Mouse (Mus musculus) c-Kit-positive CD71-positive TER-119-negative erythroid progenitor cells, embryonic 14.5 days (primary cell): ENCODE measurements around the gene Alg9.

ENCODE experiments used
- DNase-seq: peaks from one replicate; pipeline ENCODE4 v3.0.0-alpha.2; 2013; ENCODE audit warnings: low read depth

The Alg9 gene

DNA sequence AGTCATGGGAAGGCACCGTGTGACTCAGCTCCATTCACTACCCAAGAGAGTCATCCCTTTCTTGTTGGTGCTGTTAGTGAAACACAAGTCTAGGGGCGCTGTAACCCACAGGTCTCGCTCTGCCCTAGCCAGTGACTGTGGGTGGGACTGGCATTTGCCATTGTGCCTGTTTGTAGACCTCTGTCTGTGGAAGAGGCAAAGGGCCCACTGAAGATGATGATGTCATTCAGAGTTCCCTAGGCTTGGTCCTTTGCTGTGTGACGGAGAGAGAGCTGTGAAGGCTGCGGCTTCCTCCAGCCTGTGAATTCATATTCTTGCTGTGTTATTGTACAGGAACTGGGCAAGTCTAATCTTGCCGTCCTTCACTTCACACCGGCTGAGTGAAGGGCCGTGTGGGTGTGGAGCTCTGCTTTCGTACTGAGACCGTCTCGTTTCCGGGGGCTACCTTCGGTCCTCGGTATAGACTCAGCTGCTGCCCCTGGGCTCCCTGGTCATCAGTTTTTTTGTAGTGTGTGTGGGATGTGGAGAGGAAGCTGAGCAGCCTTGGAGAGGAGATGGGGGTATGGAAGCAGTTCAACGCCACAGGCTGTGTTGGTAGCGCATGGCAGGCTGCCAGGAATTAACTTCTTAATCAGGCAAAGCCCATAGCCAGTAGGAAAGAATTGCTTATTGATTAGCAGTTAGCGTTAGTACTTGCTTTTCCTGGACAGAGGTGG lies 78.0 kb downstream of the Alg9 start:
- no peak for DNase-seq

DNA sequence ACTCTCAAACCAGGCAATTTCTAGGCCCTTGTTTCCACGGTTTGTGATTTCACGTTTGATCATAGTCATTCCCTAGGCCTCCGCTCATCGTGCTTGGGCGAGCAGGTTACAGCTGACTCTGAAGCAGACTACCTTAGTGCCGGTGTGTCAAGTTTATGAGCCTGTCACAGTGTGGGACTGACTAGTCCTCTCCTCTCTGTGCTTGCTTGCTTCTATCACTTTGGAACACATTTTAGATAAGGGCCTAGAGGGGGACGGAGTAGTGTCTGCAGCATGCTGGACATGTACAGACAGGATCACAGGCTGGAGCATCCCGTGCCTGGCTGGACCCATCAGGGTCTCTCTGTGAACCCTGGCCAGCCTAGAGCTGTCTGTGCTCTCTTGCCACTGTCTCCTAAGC lies 79.6 kb downstream of the Alg9 start:
- peak; percentile 54 for DNase-seq

GRCm38 (mm10) chr9:50855133-50855766 lies 80.4 kb downstream of the Alg9 start:
- DNase-seq = peak; percentile 69

- DNase-seq = no peak
Observed at GRCm38 (mm10) chr9:50855780-50856179, 81.0 kb downstream of the Alg9 start.

DNA sequence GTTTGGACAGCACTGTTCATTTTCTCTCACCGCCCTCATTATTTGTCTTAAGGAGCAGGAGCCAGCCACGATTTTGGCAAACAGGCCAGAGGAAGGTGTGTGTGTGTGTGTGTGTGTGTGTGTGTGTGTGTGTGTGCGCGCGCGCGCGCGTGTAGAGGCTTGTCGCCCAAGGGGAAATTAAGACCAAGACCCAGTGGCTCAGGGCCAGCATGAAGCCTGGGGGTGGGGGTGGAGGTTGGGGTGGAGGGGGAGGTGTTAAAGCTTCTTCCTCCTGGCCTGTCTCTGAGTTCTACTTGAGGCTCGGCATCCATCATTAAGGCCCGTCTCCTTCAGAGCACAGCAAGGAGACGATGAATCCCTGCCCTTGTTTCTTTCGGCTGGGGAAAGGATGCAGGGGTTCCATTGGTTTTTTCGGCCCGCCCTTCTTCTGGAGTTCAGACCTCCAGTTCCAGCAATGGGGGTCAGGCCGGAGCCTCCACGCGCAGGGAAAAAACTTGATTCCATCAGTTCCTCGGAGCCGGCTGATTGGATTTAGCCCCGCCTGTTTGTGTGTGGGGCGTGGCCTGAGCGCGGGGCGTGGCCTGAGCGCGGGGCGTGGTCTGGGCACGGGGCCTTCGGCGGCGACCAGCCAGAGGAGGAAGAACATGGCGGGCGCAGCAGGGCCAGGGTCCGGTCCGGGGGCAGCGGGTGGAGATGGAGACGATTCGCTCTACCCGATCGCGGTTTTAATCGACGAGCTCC lies 81.7 kb downstream of the Alg9 start:
- DNase-seq = peak; percentile 72

DNA sequence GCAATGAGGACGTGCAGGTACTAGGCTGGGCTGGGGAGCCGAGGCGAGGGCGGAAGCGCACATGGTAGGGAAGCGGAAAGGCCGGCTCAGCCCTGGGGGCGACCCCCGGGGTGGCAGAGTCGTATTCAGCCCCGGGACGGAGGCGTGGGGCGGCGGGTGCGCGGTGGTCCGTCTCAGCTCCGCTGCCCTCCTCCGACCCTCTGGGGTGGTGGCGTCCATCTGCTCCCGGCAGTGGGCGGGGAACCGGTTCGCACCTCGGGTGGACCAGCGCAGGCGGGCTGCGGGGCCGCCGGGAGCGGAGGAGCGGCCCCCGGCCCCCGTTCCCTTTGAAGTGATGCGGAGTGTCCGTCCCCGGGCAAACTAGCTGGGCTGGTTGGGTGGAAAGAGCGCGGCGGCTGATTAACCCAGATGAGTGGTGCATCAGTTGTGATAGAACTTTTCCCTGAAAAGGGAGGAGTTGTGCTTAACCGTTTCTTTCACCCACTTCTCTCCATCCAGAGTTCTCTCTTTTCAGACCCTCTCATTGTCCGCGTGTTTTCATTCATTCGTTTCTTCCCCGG lies 82.3 kb downstream of the Alg9 start:
- peak; percentile 56 for DNase-seq

DNA sequence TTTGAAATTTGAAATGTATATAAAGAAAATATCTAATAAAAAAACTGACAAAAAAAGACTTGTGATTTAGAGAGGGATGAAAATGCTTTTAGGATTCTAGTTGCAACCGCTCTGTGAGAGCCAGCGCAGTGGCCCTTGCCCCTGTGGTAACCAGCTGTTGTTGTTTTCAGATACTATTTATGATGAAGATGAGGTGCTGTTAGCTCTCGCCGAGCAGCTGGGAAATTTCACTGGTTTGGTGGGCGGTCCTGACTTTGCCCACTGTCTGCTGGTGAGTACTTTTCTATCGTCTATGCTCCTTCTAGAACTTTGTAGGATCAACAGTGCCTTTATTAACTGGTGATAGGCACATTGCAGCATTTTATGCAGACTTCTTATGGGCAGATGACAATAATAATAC lies 83.9 kb downstream of the Alg9 start:
- no peak for DNase-seq

DNA sequence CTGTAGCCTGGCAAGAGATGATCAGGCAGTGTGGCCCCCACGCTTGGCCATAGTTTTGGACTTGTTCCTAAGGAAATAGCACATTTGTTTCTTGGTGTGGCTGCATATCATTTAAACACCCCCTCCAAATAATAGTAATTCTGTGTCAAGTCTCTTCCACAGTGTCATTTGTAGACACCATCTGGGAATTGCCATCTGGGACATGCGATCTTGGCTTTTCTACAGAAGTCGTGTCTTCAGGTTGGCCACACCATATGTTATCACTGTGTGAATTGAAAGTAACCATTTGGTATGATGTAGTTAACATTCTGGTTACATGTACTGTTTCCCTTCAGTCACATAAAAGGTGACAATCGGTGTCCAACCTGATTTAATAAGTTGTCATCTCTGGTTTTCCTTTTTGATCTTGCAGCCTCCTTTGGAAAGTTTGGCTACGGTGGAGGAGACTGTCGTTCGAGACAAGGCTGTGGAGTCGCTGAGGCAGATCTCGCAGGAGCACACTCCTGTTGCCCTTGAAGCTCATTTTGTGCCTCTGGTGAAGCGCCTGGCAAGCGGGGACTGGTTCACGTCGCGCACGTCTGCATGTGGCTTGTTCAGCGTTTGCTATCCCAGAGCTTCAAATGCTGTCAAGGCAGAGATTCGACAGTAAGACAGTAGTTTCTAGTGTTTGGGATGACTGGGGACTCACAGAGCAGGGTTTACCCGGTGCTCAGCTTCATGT lies 86.5 kb downstream of the Alg9 start:
- DNase-seq = no peak

DNA sequence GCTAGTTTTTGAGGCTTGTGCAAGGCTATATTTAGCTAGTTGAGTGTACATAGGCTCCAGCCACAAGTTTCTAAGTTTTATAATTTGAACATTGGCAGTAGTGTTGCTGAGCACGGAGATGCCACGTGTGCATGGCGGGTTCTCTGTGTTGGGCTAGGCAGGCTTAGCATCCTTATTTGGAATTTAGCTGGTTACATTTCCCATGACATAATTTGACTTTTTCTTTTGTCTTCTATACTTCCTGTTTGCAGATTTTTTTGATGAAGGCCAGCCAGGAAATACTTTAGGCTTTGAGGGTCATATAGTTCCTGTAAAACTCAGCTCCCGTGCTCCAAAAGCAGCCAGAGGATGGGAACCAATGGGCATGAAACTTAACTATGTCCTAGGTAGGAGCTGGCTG lies 89.0 kb downstream of the Alg9 start:
- no peak for DNase-seq

DNA sequence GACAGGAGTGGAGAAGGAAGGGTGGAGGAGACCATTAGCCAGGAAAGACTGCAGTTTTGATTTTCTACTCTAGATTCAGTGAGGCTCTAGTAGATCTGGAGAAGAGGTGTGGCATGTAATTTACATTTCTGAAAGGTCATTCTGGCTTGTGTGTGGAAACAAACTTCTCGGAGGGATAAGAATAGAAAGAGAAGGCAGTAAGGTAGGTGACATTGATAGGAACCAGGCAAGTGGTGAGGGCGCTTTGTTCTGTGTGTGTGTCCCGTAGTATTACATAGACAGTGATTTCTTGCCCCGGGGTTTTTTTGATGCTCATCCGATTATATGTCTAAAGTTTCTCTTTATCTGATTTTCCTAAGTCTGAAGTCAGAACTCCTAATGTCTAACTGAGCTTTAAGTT lies 90.1 kb downstream of the Alg9 start:
- no peak for DNase-seq

DNA sequence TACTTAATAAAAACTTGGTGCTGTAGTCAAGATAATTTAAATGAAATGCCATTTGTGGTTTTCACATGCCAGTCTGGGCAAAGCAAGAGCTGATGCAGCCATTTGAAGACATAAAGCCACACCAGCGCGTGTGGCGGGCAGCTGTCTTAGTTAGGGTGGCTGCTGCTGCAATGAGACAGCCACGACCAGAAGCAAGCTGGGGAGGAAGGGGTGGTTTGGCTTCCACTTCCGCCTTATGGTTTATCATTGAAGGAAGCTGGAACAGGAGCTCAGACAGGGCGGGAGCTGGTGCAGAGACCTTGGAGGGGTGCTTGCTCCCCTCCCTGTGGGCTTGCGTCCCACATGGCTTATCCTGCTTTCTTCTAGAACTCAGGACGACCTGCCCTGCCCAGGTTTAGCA lies 91.0 kb downstream of the Alg9 start:
- DNase-seq = no peak

DNA sequence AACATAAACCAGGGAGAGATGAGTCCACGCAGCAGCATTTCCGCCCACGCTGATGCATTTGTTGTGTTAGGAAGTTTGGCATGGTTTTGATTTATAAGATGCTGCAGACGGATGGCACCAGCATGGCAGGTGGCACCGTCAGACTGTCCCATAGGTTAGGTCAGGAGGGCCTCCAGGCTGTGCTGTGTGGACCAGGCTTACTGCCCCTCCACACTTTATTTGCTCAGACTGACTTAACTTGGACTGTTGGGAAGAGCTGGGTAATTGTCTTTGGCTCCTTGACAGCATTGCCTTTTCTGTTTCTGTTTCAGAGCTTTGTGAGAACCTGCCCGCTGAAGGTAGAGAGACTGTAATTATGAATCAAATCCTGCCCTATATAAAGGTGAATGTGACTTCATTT lies 92.2 kb downstream of the Alg9 start:
- DNase-seq = no peak

GRCm38 (mm10) chr9:50868182-50868581 lies 93.4 kb downstream of the Alg9 start:
- no peak for DNase-seq

DNA sequence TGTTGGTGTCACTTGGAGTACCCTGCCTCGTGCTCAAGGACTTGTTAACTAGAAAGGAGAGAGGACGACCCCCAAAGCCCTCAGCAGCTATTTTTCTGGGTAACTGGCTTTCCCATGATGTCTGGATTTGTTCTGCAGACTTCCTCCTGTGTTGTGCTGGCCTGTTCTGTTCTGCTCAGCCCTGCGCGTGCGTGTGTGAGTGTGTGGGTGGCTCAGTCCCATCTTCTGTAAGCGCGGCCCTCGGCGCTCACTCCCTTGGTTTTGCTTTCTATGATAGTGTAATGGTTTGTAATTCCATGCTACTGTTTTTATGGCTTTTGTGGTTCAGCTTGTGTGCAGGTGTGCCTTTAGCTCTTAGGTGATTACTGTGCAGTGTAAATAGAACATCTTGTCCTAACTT lies 98.4 kb downstream of the Alg9 start:
- no peak for DNase-seq

GRCm38 (mm10) chr9:50874031-50874430 lies 99.2 kb downstream of the Alg9 start:
- no peak for DNase-seq

DNA sequence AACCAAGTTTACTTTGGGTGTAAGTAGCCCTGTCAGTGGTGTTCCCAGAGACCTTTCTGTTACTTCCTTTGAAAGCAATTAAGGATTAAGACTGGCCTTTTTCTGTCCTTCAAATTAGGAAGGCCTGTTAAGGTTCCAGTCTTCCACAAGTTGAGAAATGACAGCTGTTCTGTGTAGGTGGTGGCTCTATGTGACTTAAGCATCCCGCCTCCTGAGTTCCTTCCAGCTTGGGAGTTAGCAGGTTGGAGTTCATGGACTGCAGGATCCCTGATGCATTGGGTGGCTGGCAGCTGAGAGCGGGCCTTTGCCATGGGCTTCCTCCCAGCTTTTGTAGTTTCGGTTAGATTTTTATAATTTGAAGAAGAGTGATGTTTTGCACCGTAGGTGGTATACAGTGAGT lies 100.7 kb downstream of the Alg9 start:
- DNase-seq = no peak

DNA sequence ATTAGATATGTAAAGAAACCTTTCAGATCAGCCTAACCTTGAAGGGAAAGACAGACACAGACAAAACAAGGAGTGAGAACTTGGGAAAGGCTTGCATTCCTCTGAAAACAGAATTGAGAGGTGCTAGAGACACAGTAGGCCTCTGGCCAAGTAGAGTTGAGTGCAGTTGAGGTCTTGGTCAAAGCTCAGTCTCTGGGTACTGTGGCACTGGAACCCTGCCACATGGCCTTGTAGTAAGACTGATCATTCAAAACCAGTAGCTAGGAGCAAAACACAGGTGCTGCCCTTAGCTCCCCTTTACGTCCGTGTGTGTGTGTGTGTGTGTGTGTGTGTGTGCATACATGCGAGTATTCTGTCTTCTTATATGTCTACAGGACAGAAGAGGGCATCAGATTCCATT lies 101.5 kb downstream of the Alg9 start:
- no peak for DNase-seq

- DNase-seq = no peak
Observed at GRCm38 (mm10) chr9:50877431-50877830, 102.6 kb downstream of the Alg9 start.

DNA sequence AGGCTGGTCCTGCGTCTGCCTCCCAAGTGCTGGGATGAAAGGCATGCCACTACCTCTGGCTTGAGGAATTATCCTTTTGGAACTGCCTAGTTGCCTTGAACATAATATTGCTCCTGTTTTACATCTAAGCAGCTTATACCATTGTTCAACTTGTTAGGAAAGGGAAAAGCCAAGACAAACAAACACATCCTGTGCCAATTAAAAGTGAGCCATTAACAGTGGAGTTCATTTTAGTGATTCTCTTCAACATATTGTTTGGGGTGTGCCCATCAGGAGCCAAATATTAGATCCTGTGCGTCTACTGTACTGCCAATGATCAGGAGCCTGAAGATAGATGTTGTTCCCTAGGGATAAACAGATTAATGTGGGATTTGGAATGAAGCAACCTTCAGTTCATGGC lies 107.4 kb downstream of the Alg9 start:
- DNase-seq = no peak

GRCm38 (mm10) chr9:50884093-50884492 lies 109.3 kb downstream of the Alg9 start:
- DNase-seq = no peak

GRCm38 (mm10) chr9:50884741-50885599 lies 110.2 kb downstream of the Alg9 start:
- DNase-seq = no peak
